Mouse (Mus musculus) heart, adult 2 months (tissue): ENCODE measurements around the gene Mast3.

ENCODE experiments used
- CTCF ChIP-seq: fragments of 200-600 bp; IDR thresholded peaks from 2 replicates; pipeline ENCODE4 v1.8.1; 2022; ENCODE audit warnings: antibody characterized with exemption, mild to moderate bottlenecking, moderate library complexity
- EP300 ChIP-seq: fragments of 200-500 bp; IDR thresholded peaks from 2 replicates; pipeline ENCODE4 v1.6.1; 2011; ENCODE audit warnings: low read depth, low read length, control low read depth; ENCODE audit not compliant: insufficient read depth
- POLR2A ChIP-seq: fragments of 200-500 bp; IDR thresholded peaks from 2 replicates; pipeline ENCODE4 v1.6.1; 2011; ENCODE audit warnings: mild to moderate bottlenecking, low read depth, low read length, control low read depth; ENCODE audit not compliant: insufficient read depth

DNA sequence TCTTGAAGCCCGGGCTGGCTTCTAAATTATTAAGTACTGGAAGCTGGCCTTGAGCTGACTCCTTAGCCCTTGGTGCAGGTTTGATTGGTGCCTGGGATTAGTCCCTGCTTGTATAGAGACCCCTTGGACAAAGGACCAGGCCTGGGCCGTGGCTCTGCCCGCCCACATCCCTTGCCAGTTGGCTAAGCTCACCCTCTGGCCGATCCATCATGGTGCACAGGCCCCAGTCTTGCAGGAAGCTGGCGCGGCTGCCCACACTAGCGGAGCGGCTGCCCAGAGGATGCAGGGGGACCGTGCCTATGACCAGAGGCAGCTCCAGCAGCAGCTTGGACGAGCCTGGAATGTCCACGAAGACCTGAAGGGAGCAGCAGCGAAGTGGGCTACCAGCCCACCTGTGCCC is 31.8 kb upstream of the Mast3 start:
- TF ChIP-seq POLR2A (no peak), CTCF (no peak), EP300 (no peak)
